Mouse (Mus musculus) kidney, adult 2 months (tissue): ENCODE data around the gene Chrnd.

Source experiments
- CTCF ChIP-seq: fragments of 200-500 bp; conservative IDR thresholded peaks from 2 replicates; pipeline ENCODE4 v1.5.1; 2011; ENCODE audit warnings: low read depth, mild to moderate bottlenecking, control low read depth, low read length, moderate library complexity, mixed read lengths; ENCODE audit not compliant: insufficient read depth, insufficient read length
- POLR2A ChIP-seq: fragments of 200-500 bp; IDR thresholded peaks from one replicate; pipeline ENCODE4 v1.6.1; 2011; ENCODE audit warnings: low read depth, low read length, control low read depth

GRCm38 (mm10) chr1:87205502-87205901 lies 15.1 kb downstream of the Chrnd start:
- no peak for TF ChIP-seq POLR2A
- TF ChIP-seq CTCF: no peak
